Mouse (Mus musculus) liver, postnatal 0 days (tissue): ENCODE measurements around the gene Rxfp4. TPM values are rescaled to one million over a fixed set of nuclear protein-coding genes. Genes with fewer than 3 reads are reported as not detected.

ENCODE experiments used
- ATAC-seq: fragments of 200-750 bp; cut with Nextera tagmentation; 2 replicates; pipeline ENCODE4 v1.8.0; 2017; ENCODE audit warnings: mild to moderate bottlenecking, moderate library complexity
- DNase-seq: peaks from one replicate; pipeline ENCODE4 v3.0.0-alpha.2; 2016
- H3K27ac ChIP-seq: fragments of 300-500 bp; sonication (generic); 2 replicates; pipeline ENCODE4 v1.5.1; 2014; ENCODE audit warnings: antibody characterized with exemption, moderate library complexity, mild to moderate bottlenecking, low read depth
- H3K27me3 ChIP-seq: fragments of 300-500 bp; sonication (generic); 2 replicates; pipeline ENCODE4 v1.6.1; 2014; ENCODE audit warnings: low read length, control low read depth, mixed read lengths; ENCODE audit not compliant: insufficient read depth
- H3K36me3 ChIP-seq: fragments of 300-500 bp; sonication (generic); replicated peaks from 2 replicates; pipeline ENCODE4 v1.6.1; 2014; ENCODE audit warnings: mild to moderate bottlenecking, control low read depth, low read length, moderate library complexity, mixed read lengths; ENCODE audit not compliant: insufficient read depth
- H3K4me1 ChIP-seq: fragments of 300-500 bp; sonication (generic); 2 replicates; pipeline ENCODE4 v1.6.1; 2014; ENCODE audit warnings: antibody characterized with exemption, mild to moderate bottlenecking, control low read depth; ENCODE audit not compliant: insufficient read depth
- H3K4me2 ChIP-seq: fragments of 300-500 bp; sonication (generic); 2 replicates; pipeline ENCODE4 v1.6.1; 2014; ENCODE audit warnings: low read depth, mild to moderate bottlenecking, low read length, moderate library complexity, mixed read lengths
- H3K4me3 ChIP-seq: fragments of 300-500 bp; sonication (generic); 2 replicates; pipeline ENCODE4 v1.5.1; 2014; ENCODE audit warnings: low read depth, low read length
- H3K9ac ChIP-seq: fragments of 300-500 bp; sonication (generic); replicated peaks from 2 replicates; pipeline ENCODE4 v1.6.1; 2014; ENCODE audit warnings: mild to moderate bottlenecking, moderate library complexity
- H3K9me3 ChIP-seq: fragments of 300-500 bp; sonication (generic); 2 replicates; pipeline ENCODE4 v1.6.1; 2016; ENCODE audit warnings: mild to moderate bottlenecking, control low read depth, low read length, mixed read lengths
- CTCF ChIP-seq: sonication (generic); IDR thresholded peaks from 2 replicates; pipeline ENCODE4 v1.5.1; 2016; ENCODE audit warnings: antibody characterized with exemption, low read depth
- EP300 ChIP-seq: IDR thresholded peaks from 2 replicates; pipeline ENCODE4 v1.6.1; 2016; ENCODE audit warnings: antibody characterized with exemption, low read depth, mild to moderate bottlenecking
- WGBS: fragments of 180-500 bp; shearing (Covaris S2); extraction: QIAGEN DNeasy Blood & Tissue Kit; methylation state at CpG from one replicate; pipeline ENCODE4 v1.1.7; 2014; ENCODE audit not compliant: insufficient replicate concordance; 5-methylcytosine and 5-hydroxymethylcytosine counted together
- polyA plus RNA-seq: library from polyadenylated mRNA; unstranded; fragments of >200 nt; fragmentation: Nextera tagmentation; extraction: Ambion mirVana; gene quantifications from 2 replicates; pipeline ENCODE4 v1.2.1, GENCODE M21; 2015

Gene Rxfp4
- polyA plus RNA-seq, 1 experiment from 2014 or later = not detected

DNA sequence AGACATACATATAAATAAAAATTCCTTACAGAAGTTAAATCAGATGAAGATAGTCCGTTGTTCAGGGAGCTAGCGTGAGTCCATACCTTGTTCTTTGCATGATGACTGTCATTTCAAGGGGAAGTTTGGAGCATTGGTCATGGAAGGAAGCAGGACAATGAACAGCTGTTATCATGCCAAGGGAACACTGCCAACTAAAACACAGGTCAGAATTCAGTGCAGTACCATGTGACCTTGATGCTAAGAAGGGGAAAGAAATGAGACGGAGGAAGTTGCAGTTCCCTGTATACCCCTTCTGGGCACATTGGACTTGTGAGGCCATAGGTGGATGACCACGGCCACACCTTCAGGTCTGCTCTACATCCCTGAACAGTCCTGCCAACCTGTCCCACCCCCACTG is 1.7 kb upstream of the Rxfp4 start:
- Histone ChIP-seq H3K27ac (no peak overlapping the region), H3K4me2 (no peak overlapping the region), H3K4me3 (no peak overlapping the region), H3K4me1 (0 out of 2 replicates have a peak, but pooled peaks cover 3% of the 10 kb centered on the region), H3K9ac (no peak overlapping the region), H3K27me3 (no peaks in the 10 kb centered on the region), H3K9me3 (no peaks in the 10 kb centered on the region), H3K36me3 (no peaks in the 10 kb centered on the region)
- peak; percentile 19; the same call in 1 of the 2 replicates for ATAC-seq
- TF ChIP-seq EP300 = no peak
- TF ChIP-seq CTCF = no peak
- WGBS = 62% methylated on average over 4 of the region's 4 CpGs
- no peak for DNase-seq

GRCm38 (mm10) chr3:88653516-88654370 is 801 bp upstream of the Rxfp4 start:
- H3K4me3 ChIP-seq = no peak overlapping the region
- no peak overlapping the region for H3K4me2 ChIP-seq
- DNase-seq = no peak
- WGBS = 69% methylated on average over 6 of the region's 6 CpGs
- TF ChIP-seq EP300 (no peak), CTCF (no peak)
- no peaks in the 10 kb centered on the region for H3K36me3 ChIP-seq
- no peak for ATAC-seq
- no peak overlapping the region for H3K9ac ChIP-seq
- no peaks in the 10 kb centered on the region for H3K9me3 ChIP-seq
- no peaks in the 10 kb centered on the region for H3K27me3 ChIP-seq
- no peak overlapping the region for H3K27ac ChIP-seq
- 0 out of 2 replicates have a peak, but pooled peaks cover 3% of the 10 kb centered on the region for H3K4me1 ChIP-seq

- ATAC-seq (no peak), DNase-seq (no peak)
- Histone ChIP-seq H3K27me3 (no peaks in the 10 kb centered on the region), H3K4me2 (no peak overlapping the region), H3K27ac (no peak overlapping the region), H3K4me1 (0 out of 2 replicates have a peak, but pooled peaks cover 3% of the 10 kb centered on the region), H3K9ac (no peak overlapping the region), H3K4me3 (no peak overlapping the region), H3K9me3 (no peaks in the 10 kb centered on the region), H3K36me3 (peaks cover 5% of the 10 kb centered on the region)
- no peak for TF ChIP-seq EP300
- no peak for TF ChIP-seq CTCF
- 48% methylated on average over 18 of the region's 18 CpGs for WGBS
These were observed 998 bp downstream of the Rxfp4 start for GRCm38 (mm10) chr3:88651669-88652618.

DNA sequence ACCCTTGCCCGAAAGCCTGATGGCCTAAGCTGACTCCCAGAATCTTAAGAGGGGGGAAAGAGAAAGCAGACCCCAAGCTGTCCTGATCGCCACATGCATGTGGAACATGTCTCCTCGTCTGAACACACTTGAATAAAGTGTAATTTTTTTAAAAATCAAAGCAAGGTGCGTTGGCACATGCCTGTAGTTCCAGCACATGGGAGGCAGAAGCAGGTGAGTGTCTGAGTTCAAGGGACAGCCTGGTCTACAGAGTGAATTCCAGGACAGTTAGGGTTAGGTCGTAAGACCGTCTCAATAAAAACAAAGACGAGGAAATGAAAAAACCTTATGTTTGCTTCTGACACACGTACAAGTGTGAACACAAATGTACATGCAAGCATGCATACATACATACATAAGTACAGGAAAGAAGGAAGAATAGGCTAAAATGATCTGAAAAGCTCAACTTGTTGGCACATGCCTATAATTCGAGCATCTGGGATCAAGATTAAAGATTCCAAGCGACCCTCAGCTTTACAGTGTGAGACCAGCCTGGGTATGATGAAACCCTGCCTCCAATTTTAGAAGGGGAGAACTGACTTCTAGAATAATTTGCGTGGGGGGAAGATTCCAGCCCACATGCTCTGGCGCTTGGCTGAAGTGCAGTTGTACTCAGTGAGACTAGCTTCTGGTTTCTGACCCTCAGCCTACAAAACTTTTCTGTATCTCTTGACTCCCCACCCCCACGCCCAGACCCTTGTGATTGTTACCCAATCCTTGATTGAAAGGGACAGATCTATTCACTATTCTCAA is 2.0 kb downstream of the Rxfp4 start:
- TF ChIP-seq CTCF (no peak), EP300 (no peak)
- no peak for ATAC-seq
- WGBS = 52% methylated on average over 13 of the region's 13 CpGs

DNA sequence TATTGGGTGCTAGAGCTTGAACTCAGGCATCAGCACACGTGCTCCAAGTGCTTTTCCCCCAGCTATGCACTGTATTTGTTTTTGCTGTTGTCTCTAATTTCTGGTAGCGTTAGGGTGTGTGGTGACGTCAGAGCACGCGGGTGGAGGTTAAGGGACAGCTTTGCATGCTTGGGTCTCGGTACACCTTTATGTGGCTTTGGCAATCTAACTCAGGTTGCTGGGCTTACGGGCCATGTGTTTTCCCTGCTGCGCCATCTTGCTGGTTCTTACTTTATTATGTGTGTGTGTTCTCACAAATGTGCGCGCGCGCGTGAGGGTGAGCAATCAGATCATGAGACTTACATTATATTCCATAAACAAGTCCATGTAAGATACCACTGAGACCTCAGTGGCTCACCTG is 3.0 kb downstream of the Rxfp4 start:
- H3K27ac ChIP-seq = no peak overlapping the region
- no peak overlapping the region for H3K9ac ChIP-seq
- TF ChIP-seq EP300 = no peak
- no peak for TF ChIP-seq CTCF
- 0 out of 2 replicates have a peak, but pooled peaks cover 3% of the 10 kb centered on the region for H3K4me1 ChIP-seq
- no peaks in the 10 kb centered on the region for H3K27me3 ChIP-seq
- H3K9me3 ChIP-seq = no peaks in the 10 kb centered on the region
- ATAC-seq (no peak), DNase-seq (no peak)
- H3K4me2 ChIP-seq = no peak overlapping the region
- 84% methylated on average over 13 of the region's 13 CpGs for WGBS
- H3K4me3 ChIP-seq = no peak overlapping the region
- peaks cover 21% of the 10 kb centered on the region for H3K36me3 ChIP-seq

More for the DNA sequence above, 2.0 kb downstream of the Rxfp4 start:
- Histone ChIP-seq H3K9me3 (no peaks in the 10 kb centered on the region), H3K4me2 (no peak overlapping the region), H3K9ac (no peak overlapping the region), H3K4me1 (0 out of 2 replicates have a peak, but pooled peaks cover 3% of the 10 kb centered on the region), H3K27ac (no peak overlapping the region), H3K4me3 (no peak overlapping the region), H3K36me3 (peaks cover 15% of the 10 kb centered on the region), H3K27me3 (no peaks in the 10 kb centered on the region)
- no peak for DNase-seq
